Mouse (Mus musculus) retina, postnatal 1 day (tissue): Measurements from ENCODE around the gene Susd1.

Source experiments
- DNase-seq: peaks from one replicate; pipeline ENCODE4 v3.0.0-alpha.2; 2012

Gene Susd1

DNA sequence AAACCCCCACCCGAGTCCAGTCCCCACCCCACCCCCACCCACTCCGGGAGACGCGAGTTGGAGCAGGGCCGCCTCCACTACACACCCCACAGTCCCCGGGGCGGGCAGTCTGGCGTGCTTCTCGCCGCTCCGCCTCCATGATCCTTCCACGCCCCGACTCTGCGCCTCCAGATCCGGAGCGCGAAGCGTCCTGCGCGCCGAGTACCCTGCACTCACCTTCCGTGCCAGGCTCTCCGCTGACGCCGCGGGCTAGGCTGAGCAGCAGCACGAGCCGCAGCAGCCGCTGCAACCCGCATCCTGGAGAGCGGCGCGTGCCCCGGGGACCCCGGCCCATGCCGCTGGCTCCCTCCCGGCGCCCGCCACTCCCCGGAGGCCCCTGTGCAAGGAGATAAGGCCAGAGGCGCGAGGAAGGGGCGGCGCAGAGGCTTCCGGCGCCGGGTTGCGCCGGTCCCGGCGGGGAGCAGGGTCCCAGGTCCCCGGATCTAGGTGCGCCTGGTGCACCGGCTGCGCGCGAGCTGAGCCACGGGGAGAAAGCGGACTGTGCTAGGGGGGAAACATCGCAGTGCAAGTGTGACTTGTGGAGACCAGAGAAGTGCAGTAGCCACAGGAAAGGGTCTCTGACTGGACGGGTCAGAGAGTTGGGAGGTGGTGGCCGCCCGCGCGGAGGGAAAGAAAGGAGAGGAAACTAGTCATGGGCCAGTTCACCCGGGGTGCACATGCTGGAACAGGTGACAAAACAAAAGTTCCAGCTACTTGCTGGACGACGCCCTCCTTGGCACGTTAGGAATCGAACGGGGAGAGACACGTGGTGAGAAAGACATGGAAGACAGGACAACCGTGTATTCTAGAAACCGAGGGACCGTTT is at the start of gene Susd1:
Susd1 (minus strand) TSS at position 644 of the 865 bp plus-strand sequence.
- DNase-seq: peak; percentile 74

DNA sequence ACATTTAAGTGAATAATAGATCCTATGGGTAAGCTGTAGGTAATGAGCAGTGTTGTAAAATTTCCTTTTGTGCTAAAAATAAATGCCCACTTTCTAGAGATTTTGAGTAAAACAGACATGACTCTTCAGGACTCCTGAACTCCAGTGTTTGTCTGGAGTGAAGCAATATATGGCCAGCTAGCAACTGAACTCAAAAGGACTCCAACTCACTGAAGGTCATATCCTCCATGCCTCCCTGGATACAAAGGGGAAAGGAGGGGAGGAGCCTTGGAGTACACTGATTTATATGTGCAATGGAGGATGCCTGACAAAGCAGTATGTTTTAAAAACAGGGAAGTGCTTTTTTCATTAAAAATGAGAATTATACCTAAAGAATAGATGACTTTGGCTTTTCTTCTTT is 32.9 kb upstream of the Susd1 start:
- DNase-seq: no peak

DNA sequence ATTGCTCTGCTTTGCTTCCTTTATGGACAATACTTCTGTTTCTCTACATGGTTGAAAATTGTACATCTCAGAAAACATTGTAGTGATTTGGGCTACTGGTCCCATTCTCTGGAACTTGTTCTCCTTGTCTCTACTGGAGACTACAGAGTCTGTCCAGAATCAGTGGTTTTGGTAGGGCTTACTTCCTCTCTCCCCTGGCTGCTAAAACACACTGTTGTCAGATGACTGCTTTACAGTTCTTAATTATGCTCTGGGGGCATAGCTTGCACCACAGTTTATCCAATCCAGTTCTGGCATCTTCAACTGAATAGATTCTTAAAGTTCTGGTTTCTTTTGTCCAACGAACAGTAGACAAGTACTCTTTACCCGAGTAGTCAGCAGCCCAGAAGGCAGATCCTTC is 27.0 kb upstream of the Susd1 start:
- no peak for DNase-seq

DNA sequence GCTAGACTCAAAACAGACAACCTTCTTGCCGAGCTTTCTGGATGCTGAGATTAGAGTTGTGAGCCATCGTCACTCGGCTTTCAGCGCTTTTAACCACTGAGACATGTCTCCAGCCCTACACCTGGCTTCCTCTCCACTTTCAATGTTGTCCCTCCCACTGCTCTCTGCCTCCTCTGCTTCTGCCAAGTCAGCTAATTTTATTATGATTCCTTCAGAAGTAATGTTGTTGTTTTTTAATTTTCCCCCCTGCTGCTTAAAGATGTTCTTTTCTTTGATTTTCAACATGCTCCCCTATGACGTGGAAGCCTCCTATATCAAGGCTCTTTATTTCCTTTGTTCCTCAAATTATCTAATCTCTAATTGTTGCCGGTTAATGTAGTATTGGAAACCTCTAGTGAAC is 26.2 kb upstream of the Susd1 start:
- DNase-seq: no peak

DNA sequence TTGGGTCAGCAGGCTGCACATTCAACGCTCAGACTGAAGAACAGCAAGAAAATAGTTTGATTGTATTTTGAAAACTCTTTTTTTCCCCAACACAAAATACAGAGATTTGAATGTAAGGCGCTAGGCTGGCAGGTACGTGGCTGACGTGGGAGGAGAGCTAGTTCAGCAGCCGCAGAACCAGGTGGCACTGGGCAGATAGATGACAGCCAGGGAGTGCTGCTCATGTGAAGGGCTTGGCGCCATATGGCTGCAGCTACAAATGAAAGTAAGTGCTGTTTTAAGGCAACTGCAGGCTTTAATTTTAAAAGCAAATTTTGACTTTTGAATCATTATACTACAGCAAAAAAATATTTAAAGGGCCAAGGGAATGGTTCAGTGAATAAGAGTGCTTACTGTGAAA is 24.1 kb upstream of the Susd1 start:
- DNase-seq: no peak

DNA sequence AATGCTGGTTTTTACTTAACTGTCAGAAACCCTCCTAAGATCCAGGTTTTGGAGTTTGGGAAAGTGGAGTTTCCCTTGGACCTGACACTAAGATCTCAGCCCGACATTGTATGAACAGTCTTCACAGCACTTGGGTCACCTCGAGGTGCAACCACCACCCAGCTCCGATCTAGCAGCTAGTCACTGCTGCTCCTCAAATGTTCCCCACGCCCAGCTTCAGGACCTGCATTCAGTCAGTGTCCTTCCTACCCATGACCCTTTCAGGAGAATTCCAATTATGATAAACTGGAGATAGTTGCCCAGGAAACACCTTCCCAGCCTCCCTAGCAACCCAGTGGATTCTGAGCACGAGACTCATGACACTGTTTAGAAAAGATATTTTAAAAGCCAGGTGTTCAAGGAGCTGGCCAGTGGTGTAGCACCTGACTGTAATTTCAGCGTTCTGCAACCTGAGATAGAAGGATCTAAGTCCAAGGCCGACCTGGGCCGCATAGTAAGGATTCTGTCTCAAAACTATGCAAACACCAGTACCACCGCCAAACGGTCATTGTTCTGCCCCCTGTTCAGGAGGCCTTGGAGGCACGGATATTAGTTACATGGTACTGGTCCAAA is 22.8 kb upstream of the Susd1 start:
- DNase-seq: no peak

DNA sequence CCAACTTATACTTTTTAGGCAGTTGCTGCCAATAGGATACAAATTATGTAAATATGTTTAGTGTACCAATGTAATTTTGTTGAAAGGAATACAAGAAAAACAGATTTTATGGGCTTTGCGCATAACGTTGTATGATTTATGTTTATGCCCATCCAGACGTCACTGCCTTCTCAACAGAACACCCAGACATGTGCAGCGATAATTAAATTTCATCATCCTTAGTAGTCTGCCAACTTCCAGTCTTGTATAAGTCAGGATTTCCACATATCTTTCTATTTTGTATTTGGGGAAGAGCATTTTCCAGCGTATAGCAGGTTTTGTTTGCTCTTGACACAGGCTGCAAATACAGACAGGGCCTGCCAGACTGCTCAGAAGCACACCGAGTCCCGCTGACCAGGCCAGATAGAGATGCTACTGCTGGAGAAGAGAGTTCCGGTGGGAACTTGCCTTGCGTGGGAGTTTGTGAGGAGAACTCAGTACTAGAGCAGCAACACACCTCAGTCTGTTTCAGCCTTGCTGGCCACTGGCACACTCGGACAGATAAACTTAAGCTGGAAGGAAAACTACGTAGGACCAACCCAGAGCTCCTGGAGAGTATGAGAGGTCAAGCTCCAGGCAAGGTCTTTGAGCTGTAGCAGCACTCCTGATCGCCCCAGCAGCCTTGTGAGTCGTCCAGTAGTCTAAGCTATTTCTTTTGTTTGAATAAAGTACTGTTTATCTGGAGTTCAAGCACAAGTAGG is 21.0 kb upstream of the Susd1 start:
- DNase-seq: no peak

DNA sequence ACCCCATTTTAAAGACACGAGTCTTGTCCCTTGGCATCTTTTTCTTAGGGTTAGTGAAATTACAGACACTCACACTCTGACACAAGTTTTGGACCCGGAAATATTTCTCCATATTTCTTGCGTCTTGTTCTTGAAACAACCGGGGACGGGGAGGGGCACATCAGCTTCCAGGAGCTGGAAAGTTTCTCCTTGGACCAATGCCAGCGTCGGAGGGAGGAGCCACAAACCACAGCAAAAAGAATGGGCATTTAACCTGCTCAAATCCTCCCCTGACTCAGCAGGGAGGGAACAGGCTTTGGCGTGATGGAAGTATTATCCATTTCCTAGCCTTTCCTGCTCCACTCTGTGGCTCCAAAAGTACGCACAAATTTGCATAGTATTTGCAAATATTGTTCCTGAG is 19.5 kb upstream of the Susd1 start:
- peak; percentile 43 for DNase-seq

DNA sequence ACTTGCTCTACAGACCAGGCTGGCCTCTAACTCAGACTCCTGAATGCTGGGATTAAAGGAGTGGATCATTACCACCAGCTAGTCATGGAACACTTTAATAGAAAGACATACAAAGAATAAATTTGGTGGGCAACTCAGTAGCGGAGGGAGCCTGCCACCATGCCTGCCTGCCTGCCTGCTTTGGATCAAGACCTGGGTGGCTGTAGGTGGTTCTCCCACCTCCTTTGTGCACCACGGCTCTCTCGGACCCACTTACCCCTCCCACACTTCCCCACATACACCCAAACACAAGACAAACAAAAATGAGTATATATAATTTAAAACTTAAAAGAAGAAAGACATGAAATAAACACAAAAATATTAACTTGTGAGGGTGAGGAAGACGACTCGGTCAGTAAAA is 18.7 kb upstream of the Susd1 start:
- no peak for DNase-seq

DNA sequence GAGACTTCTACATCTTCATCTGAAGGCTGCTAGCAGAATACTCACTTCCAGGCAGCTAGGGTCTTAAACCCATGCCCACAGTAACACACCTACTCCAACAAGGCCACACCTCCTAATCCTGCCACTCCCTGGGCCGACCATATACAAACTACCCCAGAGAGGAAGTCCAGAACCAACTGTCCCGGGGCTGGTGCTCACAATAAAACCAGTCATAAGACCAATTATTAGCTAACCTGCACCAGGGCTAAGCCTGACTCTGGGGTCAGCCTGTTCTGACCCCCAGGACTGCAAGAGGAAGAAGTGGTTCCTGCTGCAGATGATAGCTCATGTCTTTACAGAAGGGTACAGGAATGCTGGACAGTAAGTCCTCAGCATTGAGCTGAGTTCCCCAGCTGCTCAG is 17.0 kb upstream of the Susd1 start:
- DNase-seq: no peak

DNA sequence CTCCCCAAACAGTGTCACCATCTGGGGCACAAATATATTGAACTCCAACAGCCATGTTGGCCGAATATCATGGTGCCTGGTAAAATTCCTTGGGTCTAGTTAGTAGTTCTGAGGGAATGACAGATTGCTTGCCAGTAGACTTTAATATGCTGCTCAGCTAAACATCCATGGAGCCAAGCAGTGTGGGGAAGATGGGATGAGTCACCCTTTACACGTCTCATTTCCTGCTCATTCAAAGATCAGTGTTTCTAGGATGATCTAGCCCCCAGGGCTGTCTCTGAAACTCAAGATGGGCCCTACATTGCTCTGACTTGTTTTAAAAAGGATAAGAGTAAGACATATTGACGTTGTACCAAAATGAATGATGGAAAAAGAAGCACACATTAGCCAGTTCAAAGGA is 15.6 kb upstream of the Susd1 start:
- peak; percentile 16 for DNase-seq

DNA sequence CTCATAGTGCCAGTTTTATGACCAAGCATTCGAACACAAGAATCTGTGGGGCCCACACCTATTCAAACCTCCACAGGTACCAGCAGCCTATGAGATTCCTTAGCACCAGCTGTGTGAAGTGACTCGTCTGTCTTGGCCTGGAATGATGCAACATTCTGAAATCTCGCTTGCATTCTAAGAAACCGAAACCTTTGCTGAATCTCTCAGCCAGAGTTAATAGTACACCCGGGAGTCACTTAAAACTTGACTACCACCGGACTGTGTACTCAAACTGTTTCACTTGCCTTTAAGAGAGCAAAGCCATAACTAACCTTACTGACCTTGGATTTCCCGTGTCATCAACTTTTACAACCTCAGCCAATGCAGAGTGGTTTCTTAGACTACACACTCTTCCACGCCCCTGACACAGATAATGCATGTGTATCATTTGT is 14.1 kb upstream of the Susd1 start:
- DNase-seq: no peak

DNA sequence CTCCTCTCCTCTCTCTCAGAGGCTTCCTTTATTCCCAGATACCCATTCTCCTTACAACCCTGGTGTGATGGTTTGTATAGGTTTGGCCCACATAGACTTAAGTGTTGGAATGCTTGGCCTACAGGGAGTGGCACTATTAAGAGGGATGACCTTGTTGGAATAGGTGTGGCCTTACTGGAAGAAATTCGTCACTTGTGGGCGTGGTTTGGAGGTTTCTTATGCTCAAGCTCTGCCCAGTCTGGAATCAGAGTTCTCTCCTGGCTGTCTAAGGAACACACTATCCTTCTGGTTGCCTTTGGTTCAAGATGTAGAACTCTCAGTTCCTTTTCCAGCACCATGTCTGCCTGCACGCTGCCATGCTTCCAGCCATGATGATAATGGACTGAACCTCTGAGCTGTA is 12.5 kb upstream of the Susd1 start:
- DNase-seq: no peak

DNA sequence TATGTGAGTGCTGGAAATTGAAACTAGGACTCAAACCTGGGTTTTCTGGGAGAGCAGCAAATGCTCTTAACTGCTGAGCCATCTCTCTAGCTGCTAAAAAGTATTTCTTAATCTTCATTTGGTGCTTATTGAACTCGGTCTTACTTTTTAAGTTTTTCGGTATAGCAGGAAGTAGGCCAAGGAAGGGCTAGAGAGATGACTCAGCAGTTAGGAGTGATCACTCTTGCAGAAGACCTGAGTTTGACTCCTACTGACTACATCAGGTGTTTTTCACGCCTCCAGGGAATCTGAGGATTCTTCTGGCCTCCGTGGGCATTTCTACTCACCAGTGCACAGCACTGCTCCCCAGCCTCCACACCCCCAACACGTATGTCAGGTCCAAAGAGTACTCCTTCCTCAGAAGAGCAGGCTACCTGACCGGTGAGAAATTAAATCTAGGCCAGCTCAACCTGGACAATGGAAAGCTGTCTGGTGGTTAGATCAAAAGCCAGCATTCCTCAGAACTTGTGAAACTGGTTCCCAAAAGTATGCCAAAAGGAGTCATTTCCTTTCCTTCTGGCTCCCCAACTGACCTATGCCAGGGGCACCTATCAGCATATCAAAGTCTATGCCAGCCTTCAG is 11.9 kb upstream of the Susd1 start:
- DNase-seq: no peak

DNA sequence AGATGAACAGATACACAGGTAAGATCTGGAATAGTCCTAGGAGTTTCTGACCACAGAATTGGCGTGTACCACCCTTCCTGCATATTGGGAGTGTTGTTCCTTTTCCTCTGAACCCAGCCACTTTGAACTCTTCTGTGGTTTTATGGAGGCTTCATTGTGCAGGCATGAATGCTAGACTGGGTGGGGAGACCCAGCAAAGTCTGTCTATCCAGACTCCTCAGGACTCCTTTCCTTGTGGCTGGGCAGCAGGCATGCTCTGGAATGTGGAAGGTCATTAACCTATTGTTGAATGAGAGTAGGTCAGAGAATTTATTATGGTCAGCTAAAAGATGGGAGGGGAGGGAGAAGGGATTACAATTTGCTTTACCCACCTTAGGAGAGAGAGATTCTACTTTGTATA is 8.9 kb upstream of the Susd1 start:
- DNase-seq: no peak

DNA sequence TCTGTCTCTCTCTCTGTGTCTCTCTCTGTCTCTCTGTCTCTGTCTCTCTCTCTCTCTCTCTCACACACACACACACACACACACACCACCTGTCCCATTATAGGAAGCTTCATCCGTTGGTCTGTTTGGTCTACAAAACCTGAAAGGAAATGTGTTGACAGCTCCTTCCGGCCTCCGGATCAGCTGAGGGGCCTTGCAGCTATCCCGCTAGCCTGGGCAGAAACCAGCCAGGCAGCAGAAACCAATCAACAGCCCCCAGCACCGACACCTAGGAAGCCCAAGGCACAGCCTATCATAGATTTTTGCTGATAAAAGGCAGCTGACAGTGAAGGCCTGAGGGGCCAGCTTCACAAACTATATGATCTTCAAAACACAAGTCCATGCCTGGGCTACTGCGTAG is 7.1 kb upstream of the Susd1 start:
- DNase-seq: no peak

DNA sequence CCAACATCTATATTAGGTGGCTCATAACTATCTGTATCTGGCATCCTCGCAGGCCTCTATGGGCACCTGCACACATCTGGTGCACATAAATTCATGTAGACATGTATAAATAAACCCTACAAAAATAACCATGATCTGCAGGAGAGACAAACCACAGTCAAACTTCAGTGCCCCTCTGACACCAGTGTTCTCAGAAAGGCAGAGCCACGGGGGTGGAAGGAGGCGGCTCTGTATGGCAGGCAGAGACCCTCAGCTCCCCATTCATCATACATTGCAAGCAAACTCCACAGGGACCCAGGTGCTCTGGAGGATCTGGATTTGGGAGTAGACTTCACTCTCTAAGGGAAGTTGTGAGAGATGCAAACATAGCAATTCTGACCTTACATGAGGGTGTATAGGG is 6.6 kb upstream of the Susd1 start:
- no peak for DNase-seq

DNA sequence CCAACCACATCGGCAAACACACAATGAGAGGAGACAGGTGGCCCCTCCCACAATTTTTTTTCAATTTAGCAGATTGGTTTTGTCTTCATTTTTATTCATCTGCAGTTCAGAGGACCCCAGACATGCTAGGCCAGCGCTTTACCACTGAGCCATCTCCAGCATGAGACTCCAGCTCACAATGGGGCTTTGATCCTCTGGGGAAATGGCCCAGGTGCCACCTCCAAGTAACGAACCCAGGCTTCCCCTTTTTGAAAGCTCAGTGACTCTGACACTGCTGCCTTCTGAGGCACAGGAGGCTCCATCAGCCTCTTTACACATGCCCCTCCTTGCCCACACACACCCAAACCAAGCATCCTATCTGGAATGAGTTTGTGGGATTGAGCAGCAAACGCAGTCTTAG is 5.7 kb upstream of the Susd1 start:
- DNase-seq: no peak

DNA sequence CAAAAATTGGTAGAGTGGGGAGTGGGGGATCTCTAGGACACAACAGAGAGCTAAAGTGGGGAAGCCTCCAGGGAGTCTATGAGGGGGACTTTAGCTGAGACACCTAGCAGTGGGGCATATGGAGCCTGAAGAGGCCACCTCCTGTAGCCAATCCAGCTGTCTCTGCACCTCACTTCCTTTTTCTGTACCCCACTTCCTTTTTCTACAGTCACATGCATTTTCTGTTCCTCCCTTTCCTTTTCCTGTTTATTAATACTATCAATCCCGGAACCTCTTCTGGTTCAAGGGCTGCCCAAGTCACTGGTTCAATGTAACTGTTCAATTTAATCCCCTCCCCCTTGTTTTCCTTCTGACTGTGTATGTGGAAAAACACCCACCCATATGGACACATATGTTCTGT is 2.8 kb upstream of the Susd1 start:
- no peak for DNase-seq

DNA sequence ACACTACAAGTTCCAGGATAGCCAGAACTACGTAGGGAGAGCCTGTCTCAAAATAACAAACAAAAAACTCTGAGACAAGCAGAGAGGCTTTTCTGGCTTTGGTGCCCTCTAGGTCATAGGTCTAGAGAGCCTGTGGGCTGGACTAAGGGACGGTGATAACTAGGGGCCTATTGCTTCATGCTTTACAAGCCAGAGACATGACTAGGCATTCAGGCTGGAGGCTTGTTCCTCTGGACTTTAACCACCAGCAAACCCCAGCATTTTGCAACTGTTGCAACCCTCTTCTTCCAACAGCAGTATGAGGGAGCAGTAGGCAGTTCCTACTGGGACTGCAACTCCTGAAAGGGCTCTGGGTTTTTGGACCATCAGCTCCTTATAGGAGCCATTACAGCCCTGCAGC is 1.5 kb upstream of the Susd1 start:
- no peak for DNase-seq

DNA sequence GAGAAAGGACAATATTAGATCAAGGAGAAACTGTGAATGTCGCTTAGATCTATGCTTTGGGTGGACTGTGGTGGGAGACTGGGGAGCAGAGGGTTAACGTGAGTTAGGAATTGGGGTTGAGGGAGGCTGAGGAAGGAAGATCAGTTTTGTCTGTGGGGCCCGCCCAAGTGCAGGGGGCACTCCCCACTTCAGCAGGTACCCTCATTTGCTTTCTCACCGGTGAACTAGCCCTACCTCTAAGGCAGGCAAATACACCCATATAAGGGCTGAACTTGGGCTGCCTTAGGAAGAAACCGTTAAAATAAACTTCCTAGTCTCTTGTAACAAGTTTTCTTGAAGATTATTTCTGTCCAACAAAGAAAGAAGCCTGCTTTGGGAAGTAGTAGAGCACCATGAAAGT is 608 bp upstream of the Susd1 start:
- no peak for DNase-seq

DNA sequence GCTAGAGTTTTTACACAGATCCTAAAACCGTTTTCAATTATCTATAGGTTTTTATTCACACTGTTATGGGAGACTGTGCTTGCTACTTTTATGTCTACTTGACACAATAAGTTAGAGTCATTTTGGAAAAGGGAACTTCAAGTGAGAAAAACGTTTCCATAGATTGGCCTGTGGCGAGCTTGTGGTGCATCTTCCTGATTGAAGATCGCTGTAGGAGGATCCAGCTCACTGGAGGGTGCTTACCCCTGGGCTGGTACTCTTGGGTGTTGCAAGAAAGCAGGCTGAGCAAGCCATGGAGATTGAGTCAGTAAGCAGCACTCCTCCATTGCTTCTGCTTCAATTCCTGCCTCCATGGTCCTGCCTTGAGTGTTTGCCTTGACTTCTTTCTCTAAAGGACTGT is 2.5 kb downstream of the Susd1 start:
- DNase-seq: no peak

DNA sequence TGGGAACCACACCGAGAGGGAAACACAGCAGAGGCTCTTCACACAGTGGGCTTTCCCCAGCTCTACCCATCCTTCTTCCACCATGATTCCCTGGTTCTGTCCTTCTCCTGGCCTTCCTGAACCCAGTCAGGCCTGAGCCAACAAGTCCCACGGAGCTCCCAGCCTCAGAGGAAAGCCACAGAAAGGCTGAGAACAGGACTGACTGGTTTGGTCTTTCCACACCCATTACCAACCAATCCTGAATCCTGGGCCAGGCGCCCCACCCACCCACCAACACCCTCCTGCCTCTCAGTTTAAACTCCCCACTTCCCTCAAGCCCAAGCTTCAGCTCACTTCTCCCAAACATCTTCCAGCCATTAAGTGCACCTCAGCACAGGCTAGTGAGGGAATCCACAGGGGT is 4.4 kb downstream of the Susd1 start:
- no peak for DNase-seq

DNA sequence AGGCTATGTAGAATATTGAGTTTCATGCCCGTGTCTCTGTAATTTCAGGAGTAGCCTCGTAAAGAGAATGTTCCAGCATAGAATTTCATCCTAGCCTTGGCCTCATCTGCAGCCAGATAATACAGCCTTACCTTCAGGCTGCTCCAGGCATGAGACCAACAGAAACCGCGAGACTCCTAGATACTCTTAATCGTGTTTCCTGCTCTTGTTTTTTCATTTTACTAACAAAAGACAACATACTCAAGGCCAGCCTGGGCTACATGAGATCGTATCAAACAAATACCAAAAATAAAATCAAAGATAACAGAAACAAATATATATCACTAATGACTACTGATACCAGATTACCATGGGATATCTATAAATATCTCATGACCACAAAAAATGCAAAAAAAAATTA is 9.3 kb downstream of the Susd1 start:
- DNase-seq: no peak
